Comparison of ENCODE assay signal across 11 mouse cellular contexts in the genomic region with DNA sequence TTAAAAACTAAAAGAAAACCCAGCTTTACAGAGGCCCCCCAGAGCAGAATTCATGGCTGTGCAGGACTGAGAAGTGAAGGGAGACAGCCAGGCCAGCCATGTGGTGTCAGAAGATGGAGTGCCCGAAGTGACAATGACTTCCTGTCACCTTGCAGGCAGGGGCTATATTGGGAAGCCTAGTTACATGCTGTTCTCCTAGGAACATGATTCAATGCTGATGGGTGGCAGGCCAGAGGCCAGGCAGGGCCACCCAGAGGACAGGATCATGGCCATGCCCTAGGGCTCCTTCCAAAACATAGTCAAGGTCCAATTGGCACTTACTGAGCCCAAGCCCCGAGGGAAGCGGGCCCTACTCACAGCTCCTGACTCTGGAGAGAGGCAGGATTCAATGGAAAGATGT.
DNase-seq lines count a peak whose midpoint lies in the region; TF ChIP-seq lines count a peak whose summit lies in the region.
"Had no signal": no experiment of that assay in that cellular context is flagged by ENCODE, and none has a peak within 500 bp of the region (broad histone marks: within the 10 kb centered on the region; RNA-seq: fewer than 3 reads in every experiment).

No protein-coding gene starts in this region.

- H3K4me1 ChIP-seq in brown adipose tissue, adult 24 weeks (ENCODE audit: control insufficient read depth, insufficient read depth, insufficient read length, low read length): peaks cover 62% of the 10 kb centered on the region
- H3K4me1 ChIP-seq: liver, embryonic 13.5 days had no signal

- H3K27ac ChIP-seq in layer of hippocampus, adult 2 months: peak overlapping the region; percentile 99
- peak overlapping the region; percentile 95 for H3K27ac ChIP-seq in brown adipose tissue, adult 24 weeks (replicated peaks; ENCODE audit: low read depth, low read length)
- H3K27ac ChIP-seq: liver, embryonic 13.5 days; midbrain, embryonic 12.5 days had no signal

- H3K4me3 ChIP-seq in layer of hippocampus, adult 2 months: no peak overlapping the region
- no peak overlapping the region for H3K4me3 ChIP-seq in brown adipose tissue, adult 24 weeks (ENCODE audit: insufficient read depth, low read depth, low read length)
- H3K4me3 ChIP-seq: liver, embryonic 13.5 days; midbrain, embryonic 12.5 days had no signal

- no peak for DNase-seq in layer of hippocampus, adult 2 months (ENCODE audit: low spot score in 2 of 2)
- DNase-seq in layer of hippocampus, postnatal 14 days (ENCODE audit: low spot score in 2 of 2): no peak
- peak; percentile 74 for DNase-seq in heart, adult 8-10 months (ENCODE audit: low spot score)
- DNase-seq in kidney, postnatal 36 days: peak; percentile 22 to 84
- DNase-seq in embryo, embryonic 10 days (ENCODE audit: low spot score): no peak
- DNase-seq in right cerebral cortex, adult 2 months (ENCODE audit: low spot score in 2 of 2): no peak
- DNase-seq: cerebellum, adult 11-12 months; liver, embryonic 13.5 days; thymus, postnatal 36 days had no signal

- no peak for TF ChIP-seq CTCF in layer of hippocampus, adult 2 months (conservative IDR thresholded peaks at IDR 0.05)

Comparison
In these comparisons a context has a peak if more than half of its experiments do, and no peak if none do; other contexts are left out.
1. DNase-seq: peak in heart, adult 8-10 months (single experiment) and kidney, postnatal 36 days (2 of 2); none in layer of hippocampus, adult 2 months (0 of 2), layer of hippocampus, postnatal 14 days (0 of 2), embryo, embryonic 10 days (single experiment) and right cerebral cortex, adult 2 months (0 of 2).